Mouse (Mus musculus) heart, postnatal 0 days (tissue): ENCODE results near the gene Camkmt.

Experiments
- CTCF ChIP-seq: IDR thresholded peaks from 2 replicates; pipeline ENCODE4 v1.5.1; 2016; ENCODE audit warnings: antibody characterized with exemption, control low read depth, low read depth
- EP300 ChIP-seq: IDR thresholded peaks from 2 replicates; pipeline ENCODE4 v1.6.1; 2016; ENCODE audit warnings: antibody characterized with exemption, low read depth

DNA sequence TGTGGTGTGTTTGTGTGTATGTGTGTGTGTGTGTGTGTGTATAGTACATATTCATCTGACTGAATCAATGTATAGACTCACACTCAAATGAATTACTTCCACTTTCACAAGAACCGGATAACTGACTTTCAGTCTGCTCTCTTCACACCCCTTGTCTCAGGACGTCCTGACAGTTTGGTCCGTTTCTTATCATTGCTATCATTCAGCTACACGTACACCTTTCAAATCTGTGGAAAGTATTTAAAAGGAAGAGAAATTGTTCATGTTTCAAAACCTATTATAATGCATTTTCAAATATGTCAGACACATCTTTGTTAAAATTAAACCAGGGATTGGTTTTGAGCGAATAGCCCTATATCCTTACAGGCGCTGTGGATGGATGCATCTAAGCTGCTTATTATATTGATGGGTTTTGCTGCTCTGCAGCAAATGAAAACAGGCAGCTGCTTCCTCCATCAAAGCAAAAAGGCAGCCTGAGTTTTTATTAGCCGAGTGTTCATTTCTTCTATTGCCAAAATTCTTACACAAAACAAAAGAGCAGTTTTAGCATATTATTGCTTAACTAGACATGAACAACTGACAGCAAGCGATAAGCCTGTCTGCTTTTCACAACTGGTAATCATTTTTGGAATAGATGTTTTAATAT, 291.3 kb downstream of the Camkmt start:
- TF ChIP-seq CTCF (no peak), EP300 (no peak)
